Mouse (Mus musculus): ENCODE results near the gene Dusp23. TPM values are rescaled to one million over a fixed set of nuclear protein-coding genes. Genes with fewer than 3 reads are reported as not detected.
A peak's percentile ranks its signal among the peaks of the same experiment; 100 is the strongest.

Gene Dusp23
- 9.2 and 10.5 TPM in 2 replicates for polyA plus RNA-seq (2016; fragmentation: Nextera tagmentation; extraction: Ambion mirVana)

DNA sequence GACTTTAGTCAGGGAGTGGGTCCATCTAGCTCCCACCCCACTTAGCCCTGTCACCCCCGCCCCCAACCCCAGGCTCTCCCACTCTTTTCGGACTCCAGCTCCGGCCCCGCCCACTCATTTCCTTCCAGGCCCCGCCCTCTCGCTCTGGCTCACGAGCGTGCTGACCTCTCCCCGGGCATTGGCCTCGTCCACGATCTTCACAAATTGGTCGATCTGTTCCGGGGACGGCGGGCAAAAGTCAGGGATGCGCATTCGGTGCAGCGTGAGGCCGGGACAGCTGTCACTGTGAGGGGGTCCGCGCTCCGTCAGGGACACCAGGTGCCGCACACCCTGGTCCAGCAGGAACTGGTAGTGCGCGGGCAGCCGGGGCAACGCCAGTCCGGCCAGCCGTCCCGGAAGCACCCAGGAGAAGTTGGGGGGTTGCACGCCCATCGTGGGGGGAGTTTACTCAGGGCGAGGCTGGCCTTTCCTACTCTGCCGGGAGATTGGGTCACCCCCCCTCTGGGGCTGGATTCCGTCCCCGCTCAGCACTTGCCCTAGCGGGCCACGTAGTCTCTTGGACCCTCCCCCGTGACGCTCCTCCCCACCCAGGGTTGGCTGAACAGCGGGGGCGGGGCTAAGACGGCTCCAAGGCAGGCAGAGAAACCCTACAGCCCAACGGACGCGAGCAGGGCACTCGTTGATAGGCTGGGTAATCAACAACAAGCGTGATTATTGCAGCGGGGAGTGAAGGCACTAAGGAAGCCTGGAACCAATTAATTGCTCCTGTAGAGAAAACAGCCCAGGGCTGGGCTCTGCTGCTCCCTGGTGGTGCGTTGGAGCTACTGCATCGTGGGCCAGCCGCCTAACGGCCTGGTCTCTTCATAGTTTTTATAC is at the start of gene Dusp23:
TSS of gene Dusp23 (minus strand) at position 512 of the 876 bp plus-strand sequence.
- Histone ChIP-seq H3K9me3 (no peaks in the 10 kb centered on the region), H3K4me3 (peak within 1 kb of the TSS; percentile 75), H3K27ac (peak within 1 kb of the TSS; percentile 91), H3K4me1 (peaks cover 20% of the 10 kb centered on the region), H3K36me3 (no peaks in the 10 kb centered on the region), H3K27me3 (ENCODE audit: insufficient read depth, poor library complexity, severe bottlenecking) (no peaks in the 10 kb centered on the region)
- under 1% methylated on average over 53 of the region's 53 CpGs for WGBS
- peak; percentile 97 for DNase-seq (ENCODE audit: low spot score)

DNA sequence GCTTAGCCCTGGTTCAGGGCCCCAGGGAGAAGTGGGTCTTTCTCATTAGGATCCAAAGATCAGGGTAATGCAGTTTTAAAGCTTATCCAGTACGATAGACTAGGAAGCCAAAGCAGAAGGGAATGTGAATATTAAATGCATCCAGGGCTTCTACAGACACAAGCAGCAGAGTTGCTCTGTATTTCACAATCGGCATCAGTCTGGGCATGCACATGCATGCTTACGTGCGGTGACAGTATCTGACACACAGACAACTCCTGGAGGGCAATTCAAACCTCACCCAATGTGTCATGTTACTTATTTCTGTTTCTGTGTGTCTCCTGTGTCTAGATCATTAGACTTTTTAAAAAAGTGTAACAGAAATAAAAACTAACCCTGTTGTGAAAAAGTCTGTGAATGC is 48.0 kb upstream of the Dusp23 start:
- Histone ChIP-seq H3K9me3 (no peaks in the 10 kb centered on the region), H3K4me3 (no peak overlapping the region), H3K36me3 (no peaks in the 10 kb centered on the region), H3K27ac (no peak overlapping the region), H3K27me3 (ENCODE audit: insufficient read depth, poor library complexity, severe bottlenecking) (no peaks in the 10 kb centered on the region), H3K4me1 (no peaks in the 10 kb centered on the region)
- 91% methylated on average over 4 of the region's 4 CpGs for WGBS
- no peak for DNase-seq (ENCODE audit: low spot score)

DNA sequence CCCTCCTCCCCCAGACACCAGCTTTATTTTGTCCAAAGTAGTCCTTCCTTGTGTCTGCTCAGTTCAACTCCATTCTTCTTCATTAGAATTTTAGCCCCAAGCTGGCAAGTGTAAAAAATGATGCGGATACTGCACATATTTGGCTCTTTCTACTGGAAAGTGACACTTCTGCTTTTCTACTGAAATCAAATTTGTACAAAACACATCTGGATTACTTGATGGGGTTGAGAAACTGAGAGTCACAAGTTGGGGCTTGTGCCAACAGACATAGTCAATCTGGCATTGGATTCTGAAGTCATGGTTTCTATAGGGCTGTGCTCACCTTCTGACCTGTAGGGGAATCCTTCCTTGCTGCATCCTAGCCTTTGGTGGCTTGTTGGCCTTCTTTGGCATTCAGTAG is 38.0 kb upstream of the Dusp23 start:
- no peaks in the 10 kb centered on the region for H3K9me3 ChIP-seq
- no peaks in the 10 kb centered on the region for H3K4me1 ChIP-seq
- no peaks in the 10 kb centered on the region for H3K36me3 ChIP-seq
- peak; percentile 53 for DNase-seq (ENCODE audit: low spot score)
- H3K27me3 ChIP-seq (ENCODE audit: insufficient read depth, poor library complexity, severe bottlenecking) = no peaks in the 10 kb centered on the region
- H3K4me3 ChIP-seq = no peak overlapping the region
- H3K27ac ChIP-seq = no peak overlapping the region
- 94% methylated on average over 1 of the region's 1 CpGs for WGBS

DNA sequence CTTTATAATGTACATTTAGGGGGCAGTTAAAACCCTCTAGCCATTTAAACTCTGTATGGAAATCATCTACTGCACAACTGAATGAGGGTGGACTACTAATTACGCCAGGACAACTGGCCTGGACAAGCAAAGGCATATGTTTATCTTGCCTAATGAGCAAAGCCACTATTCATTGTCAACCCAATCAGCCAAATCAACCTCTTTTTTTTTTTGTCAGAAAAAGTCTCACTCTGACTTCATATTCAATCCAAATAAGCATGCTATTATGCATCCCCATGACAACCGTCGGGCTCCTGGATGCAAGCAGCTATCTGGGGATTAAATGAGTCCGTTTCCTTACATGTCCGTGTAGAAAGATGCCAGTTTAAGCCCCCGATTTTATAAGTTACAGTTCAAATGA is 34.8 kb upstream of the Dusp23 start:
- H3K9me3 ChIP-seq = no peaks in the 10 kb centered on the region

DNA sequence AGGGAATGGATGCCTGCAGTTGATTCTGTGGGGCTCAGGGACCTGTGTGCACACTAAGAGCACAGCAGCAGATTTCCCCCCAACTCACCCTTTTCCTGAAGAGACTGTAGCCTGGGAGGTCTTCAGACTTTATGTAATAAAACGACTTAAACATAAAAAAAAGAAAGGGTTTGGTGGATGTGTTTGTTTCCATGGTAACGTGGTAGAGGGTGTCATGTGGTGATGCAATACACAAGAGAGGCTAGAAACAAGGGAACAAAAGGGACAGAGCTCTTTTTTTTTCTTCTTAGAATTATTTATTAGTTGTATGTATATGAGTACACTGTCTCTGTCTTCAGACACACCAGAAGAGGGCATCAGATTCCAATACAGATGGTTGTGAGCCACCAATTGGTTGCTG is 32.7 kb upstream of the Dusp23 start:
- WGBS = 65% methylated on average over 2 of the region's 2 CpGs
- H3K36me3 ChIP-seq = no peaks in the 10 kb centered on the region
- no peak overlapping the region for H3K27ac ChIP-seq
- no peaks in the 10 kb centered on the region for H3K9me3 ChIP-seq
- H3K27me3 ChIP-seq (ENCODE audit: insufficient read depth, poor library complexity, severe bottlenecking) = no peaks in the 10 kb centered on the region
- H3K4me1 ChIP-seq = no peaks in the 10 kb centered on the region
- H3K4me3 ChIP-seq = no peak overlapping the region
- DNase-seq (ENCODE audit: low spot score) = peak; percentile 39

More for the DNA sequence above, 34.8 kb upstream of the Dusp23 start:
- Histone ChIP-seq H3K4me3 (no peak overlapping the region), H3K36me3 (no peaks in the 10 kb centered on the region), H3K27me3 (ENCODE audit: insufficient read depth, poor library complexity, severe bottlenecking) (no peaks in the 10 kb centered on the region), H3K4me1 (no peaks in the 10 kb centered on the region), H3K27ac (no peak overlapping the region)
- WGBS = 79% methylated on average over 6 of the region's 6 CpGs
- DNase-seq (ENCODE audit: low spot score) = no peak

DNA sequence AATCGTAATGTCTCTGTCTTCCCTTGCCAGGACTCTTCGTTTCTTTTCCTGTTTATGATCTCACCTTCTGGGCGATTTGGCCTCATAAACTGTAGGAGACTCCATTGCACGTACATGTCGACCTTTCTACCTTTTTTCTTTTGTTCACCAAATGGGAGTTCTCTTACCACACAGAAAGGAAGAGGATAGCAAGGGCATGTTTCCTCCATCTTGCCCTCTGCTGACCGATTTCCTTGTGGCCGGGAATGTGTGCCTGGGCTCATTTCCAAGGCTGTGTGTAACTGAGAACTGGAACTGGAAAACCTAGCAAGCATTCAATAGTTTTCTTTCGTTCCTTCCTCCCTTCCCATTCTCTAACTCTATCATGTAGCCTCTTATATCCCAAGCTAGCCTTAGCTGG is 26.9 kb upstream of the Dusp23 start:
- no peak overlapping the region for H3K4me3 ChIP-seq
- no peaks in the 10 kb centered on the region for H3K4me1 ChIP-seq
- no peaks in the 10 kb centered on the region for H3K9me3 ChIP-seq
- H3K27me3 ChIP-seq (ENCODE audit: insufficient read depth, poor library complexity, severe bottlenecking) = no peaks in the 10 kb centered on the region
- no peaks in the 10 kb centered on the region for H3K36me3 ChIP-seq
- DNase-seq (ENCODE audit: low spot score) = no peak
- WGBS = 79% methylated on average over 8 of the region's 8 CpGs
- H3K27ac ChIP-seq = no peak overlapping the region

DNA sequence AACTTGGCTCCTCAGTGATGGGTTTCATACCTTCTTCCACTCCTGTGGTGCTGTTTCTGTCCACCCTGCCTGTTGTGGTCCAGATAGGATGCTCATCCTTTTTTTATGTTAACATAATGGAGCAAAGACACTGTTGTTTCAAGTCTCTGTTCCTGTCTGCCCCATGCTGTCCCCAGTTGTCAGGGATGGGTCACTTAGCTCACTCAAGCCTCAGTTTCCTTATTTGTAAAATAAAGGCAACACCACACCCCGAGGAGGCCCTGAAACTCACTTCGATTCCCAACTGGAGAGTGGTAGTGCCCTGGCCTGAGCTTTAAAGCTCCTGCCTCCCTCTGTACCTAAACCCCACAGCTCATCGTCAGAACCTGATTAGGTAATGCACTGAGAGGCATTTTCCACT is 24.5 kb upstream of the Dusp23 start:
- Histone ChIP-seq H3K4me1 (0 out of 2 replicates have a peak, but pooled peaks cover 2% of the 10 kb centered on the region), H3K27ac (no peak overlapping the region), H3K27me3 (ENCODE audit: insufficient read depth, poor library complexity, severe bottlenecking) (no peaks in the 10 kb centered on the region), H3K4me3 (no peak overlapping the region), H3K36me3 (no peaks in the 10 kb centered on the region), H3K9me3 (no peaks in the 10 kb centered on the region)
- 63% methylated on average over 3 of the region's 3 CpGs for WGBS
- no peak for DNase-seq (ENCODE audit: low spot score)

DNA sequence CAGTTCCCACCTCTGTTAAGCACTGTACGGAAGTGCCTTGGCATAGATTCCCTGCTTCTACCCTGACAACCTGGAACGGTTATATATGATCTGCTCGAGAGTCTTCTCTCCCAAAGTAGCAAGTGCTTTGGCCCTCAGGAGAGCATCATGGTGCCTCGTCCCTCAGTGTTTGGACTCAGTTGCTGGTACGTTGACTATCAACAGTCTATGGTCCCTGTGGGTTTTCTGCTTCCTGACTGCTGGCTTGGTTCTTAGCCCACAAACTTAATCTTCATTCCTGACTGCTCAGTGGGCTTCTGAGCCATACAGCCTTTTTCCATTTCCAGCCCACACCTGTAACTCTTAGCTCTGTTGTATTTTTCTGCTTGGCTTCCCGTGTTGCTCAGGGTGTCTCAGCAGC is 21.1 kb upstream of the Dusp23 start:
- Histone ChIP-seq H3K36me3 (no peaks in the 10 kb centered on the region), H3K9me3 (no peaks in the 10 kb centered on the region), H3K4me1 (peaks cover 11% of the 10 kb centered on the region), H3K27me3 (ENCODE audit: insufficient read depth, poor library complexity, severe bottlenecking) (no peaks in the 10 kb centered on the region), H3K4me3 (no peak overlapping the region), H3K27ac (no peak overlapping the region)
- no peak for DNase-seq (ENCODE audit: low spot score)
- 75% methylated on average over 6 of the region's 6 CpGs for WGBS

DNA sequence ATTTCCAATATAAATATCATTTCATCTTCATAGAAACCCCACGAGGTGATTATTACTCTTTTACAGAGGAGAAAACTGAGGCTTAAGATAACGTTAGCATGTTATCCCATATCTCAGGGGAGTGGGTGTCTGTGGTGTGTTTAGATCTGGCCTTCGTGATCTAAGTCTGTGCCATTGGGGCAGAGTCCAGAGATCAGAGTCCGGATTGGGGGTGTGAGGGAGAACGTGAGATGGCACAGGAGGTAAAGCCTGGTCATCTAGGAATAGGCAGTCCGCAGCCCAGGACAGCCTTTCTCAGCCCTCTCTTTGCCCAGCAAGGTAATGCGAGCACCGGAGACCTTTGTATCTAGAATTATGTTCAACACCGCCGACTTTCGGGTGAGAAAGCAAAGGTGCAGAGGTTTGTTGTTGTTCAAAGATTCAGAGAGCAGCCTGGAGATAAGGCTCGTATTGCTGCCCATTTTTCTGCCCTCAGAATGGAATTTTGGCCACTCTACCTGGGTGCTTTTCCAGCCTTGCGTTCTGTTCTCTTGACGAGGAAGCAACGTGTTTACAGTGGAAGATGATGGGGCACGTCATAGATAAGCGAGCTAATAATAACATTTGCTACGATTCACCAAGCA is 19.4 kb upstream of the Dusp23 start:
- 64% methylated on average over 18 of the region's 18 CpGs for WGBS
- no peaks in the 10 kb centered on the region for H3K9me3 ChIP-seq
- no peak for DNase-seq (ENCODE audit: low spot score)

DNA sequence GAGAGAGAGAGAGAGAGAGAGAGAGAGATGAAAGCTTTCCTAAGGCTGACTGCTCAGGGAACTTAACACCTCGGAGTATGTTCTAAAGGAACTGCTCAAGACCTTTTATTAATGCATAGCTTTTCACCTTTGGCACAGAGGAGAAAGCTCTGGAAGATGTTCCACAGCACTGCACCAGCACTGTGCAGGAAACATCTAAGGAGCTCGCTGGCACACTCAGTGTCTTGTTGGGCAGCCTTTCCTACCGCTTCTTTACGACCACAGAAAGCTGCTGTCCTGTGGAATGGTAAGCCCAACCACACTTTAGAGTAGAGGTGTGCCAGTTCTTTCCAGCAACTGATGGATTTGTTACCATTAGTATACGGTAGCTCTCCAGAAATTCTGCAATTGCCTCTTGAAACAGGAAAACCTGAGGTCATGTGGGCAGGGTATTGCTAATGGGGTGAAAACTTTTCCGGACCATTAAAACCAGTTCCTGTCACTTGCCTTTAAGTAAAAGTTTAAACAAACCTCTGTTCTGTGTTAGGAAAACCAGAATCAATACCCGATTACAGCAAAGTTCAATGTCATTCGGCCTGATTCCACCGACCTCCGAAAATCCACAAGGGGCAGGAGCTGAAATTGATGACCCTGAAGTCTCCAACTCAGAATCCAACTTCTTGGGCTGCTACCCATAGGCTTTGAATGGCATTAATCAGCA is 18.7 kb upstream of the Dusp23 start:
- no peaks in the 10 kb centered on the region for H3K9me3 ChIP-seq
- H3K4me1 ChIP-seq = peaks cover 14% of the 10 kb centered on the region
- H3K27me3 ChIP-seq (ENCODE audit: insufficient read depth, poor library complexity, severe bottlenecking) = no peaks in the 10 kb centered on the region
- no peak for DNase-seq (ENCODE audit: low spot score)
- H3K27ac ChIP-seq = no peak overlapping the region
- WGBS = 79% methylated on average over 10 of the region's 10 CpGs
- no peak overlapping the region for H3K4me3 ChIP-seq
- H3K36me3 ChIP-seq = no peaks in the 10 kb centered on the region

More for the DNA sequence above, 19.4 kb upstream of the Dusp23 start:
- no peak overlapping the region for H3K4me3 ChIP-seq
- no peaks in the 10 kb centered on the region for H3K27me3 ChIP-seq (ENCODE audit: insufficient read depth, poor library complexity, severe bottlenecking)
- peaks cover 14% of the 10 kb centered on the region for H3K4me1 ChIP-seq
- no peak overlapping the region for H3K27ac ChIP-seq
- no peaks in the 10 kb centered on the region for H3K36me3 ChIP-seq

DNA sequence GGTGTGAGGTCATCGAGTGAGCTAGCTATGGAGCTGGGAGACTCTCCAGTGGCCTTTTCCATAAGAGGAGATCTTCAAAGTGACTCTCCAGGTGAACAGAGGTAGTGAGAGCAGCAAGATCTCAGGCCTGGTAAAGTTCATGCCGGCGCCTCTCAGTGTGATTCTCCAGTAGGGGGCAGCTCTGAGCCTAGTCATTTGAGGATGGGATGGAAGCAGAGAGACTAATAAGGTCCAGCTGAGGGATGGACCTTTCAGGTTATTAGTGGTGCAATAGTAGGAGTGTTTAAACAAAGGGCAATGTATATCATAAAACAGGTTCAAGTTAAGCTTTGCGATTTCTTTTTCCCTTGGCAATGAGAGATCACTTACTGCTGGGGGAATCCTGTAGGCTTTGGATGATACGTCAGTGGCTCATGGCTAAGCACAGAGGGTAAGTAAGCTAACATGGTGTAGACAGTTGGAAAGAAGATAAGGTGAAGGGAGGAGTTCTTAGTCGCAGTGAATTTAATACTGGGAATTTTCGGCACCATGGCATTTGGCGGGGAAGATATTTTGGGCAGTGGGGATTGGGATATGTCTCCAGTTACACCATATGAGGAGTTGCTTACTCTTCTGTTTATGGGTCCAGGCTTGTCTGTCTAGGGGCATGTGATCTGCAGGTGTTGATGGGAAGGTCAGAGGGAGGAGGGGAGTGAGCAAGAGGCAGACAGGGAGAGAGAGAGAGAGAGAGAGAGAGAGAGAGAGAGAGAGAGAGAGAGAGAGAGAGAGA is 17.9 kb upstream of the Dusp23 start:
- no peak overlapping the region for H3K27ac ChIP-seq
- peaks cover 14% of the 10 kb centered on the region for H3K4me1 ChIP-seq
- 52% methylated on average over 8 of the region's 8 CpGs for WGBS
- no peaks in the 10 kb centered on the region for H3K36me3 ChIP-seq
- no peaks in the 10 kb centered on the region for H3K27me3 ChIP-seq (ENCODE audit: insufficient read depth, poor library complexity, severe bottlenecking)
- DNase-seq (ENCODE audit: low spot score) = no peak
- H3K4me3 ChIP-seq = no peak overlapping the region
- H3K9me3 ChIP-seq = no peaks in the 10 kb centered on the region

DNA sequence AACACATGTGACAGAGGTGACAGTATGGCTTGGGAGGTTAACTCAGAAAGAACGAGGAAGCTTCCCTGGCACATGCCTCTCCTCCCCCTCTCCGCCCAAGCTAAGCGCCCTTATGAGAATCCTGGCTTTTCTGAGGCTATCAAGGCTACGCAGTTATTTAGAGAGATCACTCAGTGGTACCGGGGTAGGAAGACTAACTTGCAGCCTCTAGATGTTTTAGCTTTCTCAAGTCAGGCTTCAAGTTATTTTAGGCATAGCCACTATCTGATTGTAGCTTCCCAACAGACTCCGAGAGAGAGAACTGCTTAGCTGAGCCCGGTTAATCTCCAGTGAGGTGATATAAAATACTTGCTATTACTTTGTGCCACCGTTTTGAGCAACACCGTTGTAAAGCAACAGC is 16.6 kb upstream of the Dusp23 start:
- peaks cover 14% of the 10 kb centered on the region for H3K4me1 ChIP-seq
- H3K36me3 ChIP-seq = no peaks in the 10 kb centered on the region
- no peaks in the 10 kb centered on the region for H3K27me3 ChIP-seq (ENCODE audit: insufficient read depth, poor library complexity, severe bottlenecking)
- no peak for DNase-seq (ENCODE audit: low spot score)
- 42% methylated on average over 9 of the region's 9 CpGs for WGBS
- peak overlapping the region; percentile 29; the same call in 1 of the 2 replicates for H3K27ac ChIP-seq
- H3K4me3 ChIP-seq = no peak overlapping the region
- no peaks in the 10 kb centered on the region for H3K9me3 ChIP-seq

All from heart, embryonic 10.5 days (tissue).